Mouse (Mus musculus) adrenal gland, adult 18-20 months (tissue): ENCODE results near the gene Golga7b. TPM values are rescaled to one million over a fixed set of nuclear protein-coding genes. Genes with fewer than 3 reads are reported as not detected.

Experiments
- DNase-seq, 2 experiments: peaks; one replicate each; pipeline ENCODE4 v3.0.0; 2021 to 2022; ENCODE audit warnings: low spot score in 2 of 2
- microRNA-seq, 2 experiments: library from miRNA; unstranded; fragments of <30 nt; microRNA quantifications; one replicate each; pipeline ENCODE4 v1.2.0; 2021; ENCODE audit warnings: borderline number of aligned reads in 2 of 2
- total RNA-seq, 2 experiments: library from RNA; stranded (reverse); gene quantifications; 1 replicate in 1 of 2; 2 replicates in 1 of 2; pipeline ENCODE4 v1.2.3; 2021

The Golga7b gene
- total RNA-seq, 2 experiments from 2014 or later = 0.93 to 2.5 TPM

GRCm38 (mm10) chr19:42293216-42293615 lies 45.8 kb downstream of the Golga7b start:
- no peak for DNase-seq

GRCm38 (mm10) chr19:42303210-42303813 lies 55.9 kb downstream of the Golga7b start:
- no peak for DNase-seq

- no peak for DNase-seq
Observed at GRCm38 (mm10) chr19:42304506-42304905, 57.1 kb downstream of the Golga7b start.

GRCm38 (mm10) chr19:42305746-42306145 lies 58.4 kb downstream of the Golga7b start:
- no peak for DNase-seq

GRCm38 (mm10) chr19:42306202-42306601 lies 58.8 kb downstream of the Golga7b start:
- no peak for DNase-seq

- no peak for DNase-seq
Observed at GRCm38 (mm10) chr19:42307019-42307418, 59.6 kb downstream of the Golga7b start.

- DNase-seq = no peak
Observed at GRCm38 (mm10) chr19:42308931-42309330, 61.6 kb downstream of the Golga7b start.

GRCm38 (mm10) chr19:42311332-42311731 lies 64.0 kb downstream of the Golga7b start:
- no peak for DNase-seq

- no peak for DNase-seq
Observed at GRCm38 (mm10) chr19:42312191-42312590, 64.8 kb downstream of the Golga7b start.

- no peak for DNase-seq
Observed at GRCm38 (mm10) chr19:42315070-42315679, 67.8 kb downstream of the Golga7b start.

- DNase-seq = peak; percentile 75 to 78
Observed at GRCm38 (mm10) chr19:42315914-42316313, 68.5 kb downstream of the Golga7b start.

- DNase-seq = peak in 1 of 2 experiments; percentile 44
Observed at GRCm38 (mm10) chr19:42316525-42316924, 69.2 kb downstream of the Golga7b start.

- DNase-seq = no peak
Observed at GRCm38 (mm10) chr19:42316998-42317397, 69.6 kb downstream of the Golga7b start.

- DNase-seq = no peak
Observed at GRCm38 (mm10) chr19:42317648-42318425, 70.5 kb downstream of the Golga7b start.

Small RNA genes lying within 50 kb of the gene (microRNA-seq; reads per million reads assigned to microRNA genes)
- 0 to 0.61 reads per million in 2 experiments for gene Gm26339
- 0 reads per million in 2 experiments for gene Mir3085

Other genes with a start within 250 kb of the Golga7b start
- gene Ankrd2, start 211.6 kb upstream of the Golga7b start, total RNA-seq = under 1 TPM; 0.64 to 0.76 TPM
- gene Hoga1, start 202.0 kb upstream of the Golga7b start, total RNA-seq = 1 to 10 TPM; 4.2 to 6.5 TPM
- under 1 TPM; 0.35 to 0.36 TPM for gene 4933411K16Rik, start 195.3 kb upstream of the Golga7b start, total RNA-seq
- 1 to 10 TPM; 8.9 to 9.5 TPM for gene Morn4, start 161.2 kb upstream of the Golga7b start, total RNA-seq
- 10 to 100 TPM; 70.0 to 95.0 TPM for gene Pi4k2a, start 157.1 kb upstream of the Golga7b start, total RNA-seq
- gene Avpi1, start 118.5 kb upstream of the Golga7b start, total RNA-seq = 100 to 1,000 TPM in 1 of 2 experiments, 10 to 100 TPM in 1; 81.8 to 108 TPM
- gene Marveld1, start 100.2 kb upstream of the Golga7b start, total RNA-seq = 10 to 100 TPM; 33.9 to 41.1 TPM
- gene Zfyve27, start 83.6 kb upstream of the Golga7b start, total RNA-seq = 10 to 100 TPM; 44.6 to 55.1 TPM
- 1 to 10 TPM; 3.4 to 5.9 TPM for gene Sfrp5, start 45.3 kb upstream of the Golga7b start, total RNA-seq
- gene Crtac1, start 184.2 kb downstream of the Golga7b start, total RNA-seq = under 1 TPM; 0.70 TPM